Mouse (Mus musculus): ENCODE measurements around the gene Fam53a.

DNA sequence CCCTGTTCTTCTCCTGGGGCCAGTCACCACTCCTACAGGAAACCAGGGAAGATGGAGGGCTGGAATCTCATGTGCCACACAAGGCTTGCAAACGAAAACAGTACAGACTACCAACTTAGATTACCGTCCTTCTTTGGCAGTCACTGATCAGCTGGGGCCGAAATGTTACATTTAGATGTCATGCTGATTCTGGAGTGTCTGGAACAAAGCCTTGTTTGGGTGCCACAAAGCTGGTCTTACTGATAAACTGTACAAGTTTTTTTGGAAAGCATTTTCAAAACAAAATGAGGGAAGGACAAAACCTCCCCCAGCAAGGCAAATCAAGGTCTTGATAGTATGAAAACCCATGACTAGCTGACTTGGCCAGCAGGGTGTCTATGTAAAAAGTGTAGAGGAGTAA, 5.7 kb downstream of the Fam53a start:
- TF ChIP-seq POLR2A (IDR thresholded peaks at IDR 0.05; ENCODE audit: insufficient read depth, low read depth, low read length), result no peak
- TF ChIP-seq CTCF (IDR thresholded peaks at IDR 0.05; ENCODE audit: insufficient read depth, low read depth, low read length), result no peak

Measured in olfactory bulb, adult 2 months (tissue).